Mouse (Mus musculus): ENCODE measurements around the gene Nsf. TPM values are rescaled to one million over a fixed set of nuclear protein-coding genes. Genes with fewer than 3 reads are reported as not detected.

The Nsf gene
- total RNA-seq (2021) = 10 to 100 TPM; 89.5 to 94.1 TPM
- long read RNA-seq, experiment 1, transcript Nsf-202 (21 exons, 3,766 nt) = major isoform, 45 of 59 reads
- long read RNA-seq, experiment 1, partial matches to known transcripts = 6 of 59 reads
- long read RNA-seq, experiment 1, other reads (novel, unspliced or antisense) = 8 of 59 reads
- long read RNA-seq, experiment 2, transcript Nsf-202 (21 exons, 3,766 nt) = major isoform, 57 of 62 reads
- long read RNA-seq, experiment 2, partial matches to known transcripts = 2 of 62 reads
- long read RNA-seq, experiment 2, other reads (novel, unspliced or antisense) = 3 of 62 reads

DNA sequence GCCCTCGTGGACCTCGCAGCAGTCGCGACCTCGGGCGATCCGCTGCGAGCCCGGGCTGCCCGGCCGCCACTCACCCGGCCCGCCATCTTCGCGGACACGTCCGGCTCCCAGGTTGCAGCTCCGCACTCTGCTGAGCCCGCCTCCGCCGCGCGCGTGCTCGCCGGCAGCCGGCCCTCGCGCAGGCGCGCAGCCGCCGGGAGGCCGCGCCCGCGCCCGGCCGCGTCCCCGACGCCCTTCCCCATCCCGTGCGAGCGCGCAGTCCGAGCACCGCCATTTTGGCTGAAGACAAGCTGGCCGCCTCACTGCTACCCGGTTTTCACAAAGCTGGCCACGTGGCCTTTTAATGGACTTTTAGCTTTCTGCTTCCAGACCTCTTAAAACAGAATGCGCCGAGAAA lies at the start of gene Nsf:
Nsf (minus strand) TSS at position 161 of the 397 bp plus-strand sequence.
- peak; percentile 91 for DNase-seq

DNA sequence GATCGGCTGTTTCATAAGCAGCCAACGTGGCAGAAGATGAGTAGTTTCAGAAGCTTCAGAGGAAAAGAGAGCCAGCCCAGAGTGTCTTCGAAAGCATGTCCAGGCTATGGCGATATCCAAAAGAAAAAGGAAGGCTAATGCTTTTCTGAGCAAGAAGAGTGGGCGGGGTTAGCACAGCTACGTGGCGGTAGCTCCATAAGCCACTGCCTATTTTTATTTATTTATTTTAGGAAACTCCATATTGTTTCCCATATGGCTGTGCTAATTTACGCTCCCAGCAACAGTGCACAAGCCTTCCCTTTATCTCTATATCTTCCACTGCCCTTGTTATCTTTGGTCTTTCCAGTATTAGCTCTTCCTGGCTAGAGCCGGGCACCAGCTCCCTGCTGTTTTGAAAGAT lies 49.5 kb upstream of the Nsf start:
- no peak for DNase-seq

DNA sequence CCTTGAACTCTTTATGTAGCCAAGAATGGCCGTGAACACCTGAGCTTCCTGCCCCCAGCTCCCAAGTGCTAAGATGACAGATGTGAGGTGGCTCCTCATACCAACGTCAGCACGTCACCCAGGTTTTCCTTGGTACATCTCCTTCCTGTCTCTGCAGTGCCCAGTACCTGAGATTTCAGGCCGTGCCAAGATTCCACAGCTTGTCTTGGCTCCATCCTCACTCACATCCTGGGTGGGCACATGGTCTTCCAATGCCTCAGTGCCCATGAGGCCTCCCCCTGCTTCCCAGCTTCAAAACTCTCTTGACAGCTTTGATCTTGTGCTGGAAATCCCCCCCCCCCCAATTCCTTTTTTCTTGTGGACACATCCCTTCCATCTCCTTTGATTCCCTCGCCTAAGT lies 48.3 kb upstream of the Nsf start:
- no peak for DNase-seq

DNA sequence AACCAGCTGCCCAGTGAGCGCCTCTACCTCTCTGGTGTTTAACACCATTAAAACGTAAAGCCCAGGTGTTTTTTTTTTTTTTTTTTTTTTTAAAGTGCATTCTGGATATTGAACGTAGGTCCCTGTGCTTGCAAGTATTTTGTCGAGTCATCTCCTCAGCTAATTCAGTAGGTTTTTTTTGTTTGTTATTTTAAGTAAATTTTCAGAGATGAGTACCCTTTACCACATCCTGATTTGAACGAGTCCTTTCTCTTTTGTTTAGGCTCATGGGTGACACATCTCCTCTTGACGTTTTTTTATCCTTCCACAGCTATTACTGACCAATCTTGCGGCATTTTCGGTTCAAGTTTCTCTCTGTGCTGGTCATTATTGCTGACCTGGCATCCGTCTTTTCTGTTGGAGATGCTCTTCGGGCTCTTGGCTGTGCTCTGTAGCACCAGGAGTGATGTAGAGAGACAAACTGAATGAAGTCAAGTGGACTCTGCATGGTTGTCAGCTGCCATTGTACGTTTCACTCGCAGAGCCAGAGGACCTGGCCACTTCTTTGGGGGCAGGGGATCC lies 47.6 kb upstream of the Nsf start:
- DNase-seq = no peak

DNA sequence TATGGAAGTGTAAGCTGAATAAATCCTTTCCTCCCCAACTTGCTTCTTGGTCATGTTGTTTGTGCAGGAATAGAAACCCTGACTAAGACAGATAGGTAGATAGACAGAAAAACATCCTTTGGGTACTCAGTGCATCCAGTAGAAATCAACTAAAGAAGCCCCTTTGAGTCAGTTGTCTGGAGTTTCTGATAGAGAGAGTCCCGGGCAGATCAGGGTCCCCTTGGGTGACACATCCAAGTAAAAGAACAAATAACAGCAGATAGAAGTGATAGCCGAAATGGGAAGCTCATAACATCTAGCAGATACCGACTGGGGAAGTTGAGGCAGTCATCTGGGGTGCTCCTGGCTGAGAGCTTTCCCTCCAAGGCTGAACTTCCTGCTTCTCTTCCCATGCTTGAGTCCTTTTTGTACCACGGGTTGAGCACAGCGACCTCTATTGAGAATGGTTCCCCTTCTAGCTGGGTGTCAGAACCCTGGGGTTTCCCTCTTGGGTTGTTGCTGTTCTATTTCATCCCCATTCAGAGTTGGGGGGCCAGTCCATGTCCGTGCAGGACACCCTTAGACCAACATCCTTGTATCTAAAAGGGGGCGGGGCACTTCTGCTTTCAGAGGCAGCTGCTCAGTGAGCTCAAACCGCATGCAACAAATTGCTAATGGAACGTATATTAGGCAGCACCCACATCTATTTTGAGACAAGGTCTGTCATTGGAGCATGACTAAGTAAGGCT lies 47.0 kb upstream of the Nsf start:
- DNase-seq = no peak

DNA sequence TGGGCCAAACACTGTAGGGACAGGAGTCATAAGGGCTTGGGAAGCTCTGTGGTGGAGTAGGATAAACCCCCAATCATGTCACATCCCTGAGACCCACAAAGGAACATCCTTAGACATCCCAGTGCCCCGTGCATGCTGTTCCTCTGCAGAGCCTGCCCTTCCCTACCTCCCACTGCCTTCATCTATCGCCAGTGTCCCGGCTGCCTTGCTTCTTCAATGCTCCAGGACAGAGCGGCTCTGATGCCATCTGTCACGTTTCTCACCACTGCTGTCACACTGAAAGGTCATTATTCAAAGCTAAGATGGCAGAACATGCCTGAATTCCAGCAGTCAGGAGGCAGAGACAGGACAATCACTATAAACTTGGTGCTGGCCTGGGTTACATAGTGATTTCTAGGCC lies 44.9 kb upstream of the Nsf start:
- no peak for DNase-seq

DNA sequence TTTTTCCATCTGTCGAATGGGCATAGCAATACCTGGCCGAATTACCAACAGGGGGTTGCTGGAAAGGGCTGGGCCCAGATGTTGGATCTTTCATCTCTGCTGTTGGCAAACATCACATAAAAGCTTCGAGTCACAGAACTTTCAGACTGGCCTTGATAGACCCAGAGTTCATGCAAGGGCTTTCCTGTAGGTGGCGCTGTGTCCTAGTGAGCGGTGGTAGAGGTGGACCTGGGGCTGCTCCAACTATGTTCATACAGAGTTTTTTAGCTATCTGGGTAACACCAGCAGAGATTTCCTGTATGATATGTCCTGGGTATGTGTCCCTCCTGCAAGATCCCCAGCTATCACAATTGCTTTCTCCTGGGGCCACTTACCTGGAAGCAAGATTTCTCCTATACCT lies 43.5 kb upstream of the Nsf start:
- peak; percentile 86 for DNase-seq

DNA sequence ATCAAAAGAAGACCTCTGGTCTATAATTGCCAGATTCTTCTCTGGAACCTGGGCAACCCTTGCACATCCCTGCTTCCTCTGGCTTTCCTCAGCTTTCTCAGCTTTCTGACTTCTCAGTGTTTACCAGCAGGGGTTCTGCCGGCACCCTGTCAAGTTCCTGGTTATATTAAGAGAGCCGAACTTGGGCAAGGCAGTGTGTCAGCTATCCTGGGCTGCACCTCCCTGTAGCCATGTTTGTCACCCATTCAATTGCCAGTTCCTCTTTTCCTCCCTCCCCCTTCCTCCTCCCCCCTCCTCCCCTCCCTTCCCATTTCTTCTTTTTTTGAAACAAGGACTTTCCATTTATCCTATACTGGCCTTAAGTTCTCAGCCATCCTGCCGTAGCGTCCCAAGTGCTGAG lies 38.8 kb upstream of the Nsf start:
- DNase-seq = no peak

DNA sequence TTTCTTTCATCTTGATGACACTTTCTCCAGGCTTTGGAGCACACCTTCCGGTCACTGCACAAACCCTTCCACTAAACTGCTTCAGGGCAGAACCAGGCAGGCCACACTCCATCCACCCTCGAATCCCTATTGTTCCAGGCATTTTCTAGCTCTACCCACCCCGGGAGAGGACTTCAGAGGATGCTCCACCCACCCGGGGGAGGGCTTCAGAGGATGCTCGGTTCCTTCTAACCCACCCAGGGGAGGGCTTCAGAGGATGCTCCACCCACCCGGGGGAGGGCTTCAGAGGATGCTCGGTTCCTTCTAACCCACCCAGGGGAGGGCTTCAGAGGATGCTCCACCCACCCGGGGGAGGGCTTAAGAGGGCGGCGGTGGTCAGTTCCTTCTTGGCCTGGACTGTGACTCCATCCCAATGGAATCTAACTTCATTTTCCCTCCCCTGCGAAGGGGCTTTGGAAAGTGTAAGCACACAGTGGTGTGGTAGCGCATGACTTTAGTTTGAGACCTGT lies 36.2 kb upstream of the Nsf start:
- peak; percentile 19 for DNase-seq

DNA sequence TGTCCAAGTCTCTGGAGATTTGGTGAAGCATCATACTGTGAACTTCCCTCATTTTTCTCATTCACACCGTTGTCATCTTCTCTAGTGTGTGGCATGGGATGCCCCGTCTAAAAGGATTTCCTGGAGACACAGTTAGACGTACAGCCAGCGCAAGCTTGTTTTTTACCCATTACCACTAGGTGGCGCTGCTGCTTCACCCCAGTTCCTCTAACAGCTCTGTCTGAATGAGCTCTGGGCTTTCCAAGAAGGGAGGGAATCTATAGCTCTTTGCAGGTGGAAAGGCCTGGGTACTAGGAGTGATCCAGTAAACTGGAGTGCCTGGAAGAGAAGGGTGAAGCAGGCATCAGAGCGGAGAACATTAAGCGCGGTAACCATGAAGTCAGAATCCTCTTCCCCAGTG lies 33.6 kb upstream of the Nsf start:
- DNase-seq = peak; percentile 84

DNA sequence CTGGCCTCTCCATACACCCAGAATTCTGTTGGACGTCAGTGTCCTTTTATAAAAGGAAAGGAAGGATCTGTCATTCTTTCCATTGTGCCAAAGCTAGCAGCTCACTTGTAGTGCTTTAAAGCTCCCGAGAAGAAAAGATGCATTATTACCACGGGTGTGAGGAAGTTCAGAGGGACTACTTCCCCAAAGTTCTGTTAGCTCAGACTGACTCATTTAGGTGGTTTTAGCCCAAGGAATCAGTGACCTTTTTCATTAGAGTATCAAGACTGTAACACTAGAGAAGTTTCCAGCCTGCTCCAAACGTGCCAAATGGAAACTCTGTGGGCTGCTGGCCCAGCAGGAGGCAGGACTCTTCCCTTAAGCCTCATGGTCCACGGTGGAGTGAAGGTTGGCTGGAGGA lies 30.2 kb upstream of the Nsf start:
- no peak for DNase-seq

DNA sequence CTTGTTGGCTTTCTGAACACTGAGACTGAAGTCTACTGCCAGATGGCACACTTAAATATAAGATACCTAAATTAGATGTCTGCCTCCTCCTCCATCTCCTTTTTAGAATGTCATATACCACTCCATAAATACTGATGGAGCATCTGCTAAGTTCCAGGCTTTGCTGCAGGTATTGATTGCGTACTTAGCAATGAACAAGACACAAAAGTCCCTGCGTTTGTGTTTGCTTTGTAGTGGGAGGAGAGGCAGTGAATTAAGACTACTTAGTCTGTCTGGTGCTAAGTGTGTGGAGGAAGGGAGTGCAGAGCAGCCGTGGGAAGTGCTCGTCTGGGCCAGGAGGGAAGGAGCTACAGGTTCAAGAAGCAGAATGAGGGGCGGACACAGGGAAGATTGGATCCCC lies 28.0 kb upstream of the Nsf start:
- DNase-seq = no peak

DNA sequence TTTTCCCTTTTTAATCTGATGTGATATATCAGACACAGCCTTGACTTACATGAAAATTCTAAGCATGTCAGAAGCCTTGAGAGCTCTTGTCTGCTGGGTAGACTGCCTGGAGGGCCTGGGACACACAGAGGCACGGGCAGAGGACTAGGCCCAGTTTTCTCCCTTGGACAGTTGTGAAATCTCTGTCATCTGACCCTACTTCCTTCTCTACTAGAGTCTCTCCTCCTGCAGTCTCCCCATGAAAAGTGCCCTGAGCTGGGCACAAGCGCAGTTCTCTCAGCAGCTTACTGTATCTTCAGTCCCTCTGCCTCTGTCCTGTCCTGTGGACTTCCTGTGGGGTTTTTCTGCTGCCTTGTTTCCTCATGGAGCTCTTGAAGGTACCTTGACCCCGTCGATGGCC lies 25.5 kb upstream of the Nsf start:
- DNase-seq = no peak

DNA sequence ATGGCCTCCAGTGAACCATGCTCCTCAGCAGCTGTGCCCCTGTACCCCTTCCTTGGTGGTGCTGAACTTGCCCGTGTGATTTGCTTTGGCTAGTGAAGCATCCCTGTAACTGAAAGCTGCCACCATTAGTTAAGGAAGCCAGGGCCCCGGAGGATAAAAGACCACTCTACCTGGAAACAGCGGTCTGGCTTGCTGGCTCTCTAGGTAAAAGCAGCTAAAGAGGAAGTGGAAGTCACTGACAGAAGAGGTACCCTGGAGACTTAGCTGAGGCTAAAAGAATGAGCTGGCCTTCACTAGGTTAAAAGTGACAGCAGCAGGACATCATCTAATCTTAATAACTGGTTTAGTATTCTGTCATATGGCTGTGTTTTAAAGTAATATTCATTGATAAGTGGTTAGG lies 17.0 kb upstream of the Nsf start:
- no peak for DNase-seq

DNA sequence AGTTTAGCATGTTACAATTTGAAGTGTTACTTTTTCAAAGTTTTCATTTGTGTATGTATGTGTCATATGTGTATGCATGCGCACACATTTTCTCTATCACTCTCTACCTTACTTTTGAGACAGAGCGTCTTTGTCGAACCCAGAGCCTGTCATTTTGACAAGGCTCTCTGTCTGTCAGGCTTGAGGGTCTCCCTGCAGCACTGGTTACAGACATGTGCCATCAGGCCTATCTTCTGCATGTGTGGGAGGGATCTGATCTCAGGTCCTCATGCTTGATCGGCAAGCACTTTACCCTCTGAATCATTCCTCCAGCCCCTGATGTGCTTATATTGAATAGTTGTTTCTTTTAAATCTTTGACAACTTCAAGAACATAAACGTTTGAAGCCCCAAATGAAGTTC lies 15.4 kb upstream of the Nsf start:
- DNase-seq = no peak

DNA sequence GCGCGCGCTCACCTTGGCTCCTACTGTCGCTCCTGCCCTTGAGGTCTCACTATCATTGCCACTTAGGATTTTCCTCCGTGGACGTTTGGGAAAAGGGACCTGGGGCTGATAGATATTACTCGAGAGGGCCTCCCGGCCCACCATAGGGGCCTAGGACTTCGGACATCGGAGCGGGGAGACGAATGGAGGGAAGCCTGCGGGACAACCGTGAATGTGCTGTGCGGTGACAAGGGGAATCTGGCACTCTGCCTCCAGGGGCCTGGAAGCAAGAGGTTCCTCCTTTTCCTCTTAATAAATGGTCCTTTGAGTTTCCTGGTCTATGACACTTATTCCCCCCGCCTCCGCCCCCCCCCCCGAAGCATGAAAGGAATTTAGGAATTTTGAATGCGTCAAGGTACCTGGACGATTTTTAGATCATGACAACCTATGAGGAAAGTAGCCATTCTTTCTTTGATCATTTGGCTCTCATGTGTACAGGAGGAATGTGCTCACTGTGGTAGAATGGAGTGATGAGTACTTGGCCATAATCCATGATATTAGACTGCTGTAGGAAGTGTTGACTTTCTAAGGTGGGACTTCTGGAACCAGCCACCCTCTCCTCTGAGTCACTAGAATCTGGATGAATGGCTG lies 13.4 kb upstream of the Nsf start:
- DNase-seq = no peak

DNA sequence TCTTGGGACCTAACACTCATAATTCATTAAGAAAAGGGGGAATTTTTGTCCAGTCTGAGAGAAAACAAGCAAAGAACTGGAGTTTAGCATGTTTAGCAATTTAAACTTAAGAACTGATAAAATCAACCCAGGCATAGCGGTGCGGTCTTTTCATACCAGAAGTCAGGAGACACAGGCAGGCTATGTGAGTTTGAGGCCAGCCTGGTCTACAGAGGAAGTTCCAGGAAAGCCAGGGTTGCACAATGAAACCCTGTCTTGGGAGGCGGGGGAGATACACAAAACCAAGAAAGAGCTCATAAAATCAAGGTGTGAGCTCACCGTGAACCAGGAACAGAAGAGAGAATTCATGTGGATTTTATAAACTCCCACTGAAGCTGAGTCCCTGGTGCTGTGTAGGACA lies 3.0 kb upstream of the Nsf start:
- DNase-seq = no peak

DNA sequence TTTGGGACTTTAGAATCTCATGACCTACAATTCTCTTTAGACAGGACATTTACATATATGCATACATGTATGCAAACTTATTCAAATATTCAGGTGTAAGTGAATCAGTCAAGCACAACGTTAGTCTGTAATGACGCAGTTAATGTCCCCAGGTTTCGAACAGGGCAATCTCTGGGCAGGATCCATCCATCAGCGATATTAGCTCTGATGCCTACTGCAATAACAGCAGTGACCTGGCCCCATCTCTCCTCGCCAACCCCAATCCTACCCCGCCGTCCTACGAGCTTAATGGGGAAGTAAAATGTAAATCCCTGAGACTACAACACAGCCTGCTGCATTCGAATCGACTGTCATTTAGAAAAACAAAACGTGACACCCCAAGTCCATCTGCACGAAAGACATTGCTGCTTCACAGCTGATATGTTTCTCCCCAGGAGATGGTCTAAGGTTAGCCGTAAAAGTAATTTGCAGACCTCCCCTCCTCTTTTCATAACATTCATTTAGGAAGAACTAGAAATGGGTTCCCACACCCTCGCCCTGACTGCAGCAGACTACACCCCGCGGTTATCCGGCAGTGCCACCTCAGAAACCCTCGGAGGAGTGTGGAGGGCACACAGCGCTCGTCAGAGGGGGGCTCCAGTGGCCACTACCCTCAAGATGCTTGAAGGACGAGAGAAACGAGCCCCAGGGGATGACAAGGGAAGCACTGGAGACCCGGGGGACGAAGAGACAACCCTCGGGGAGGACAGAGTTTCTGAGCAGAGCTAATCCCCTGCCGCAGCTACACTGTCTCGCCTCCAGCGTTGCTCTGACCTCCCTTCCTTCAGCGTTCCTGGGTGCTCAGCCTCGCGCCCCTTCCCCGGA lies 592 bp downstream of the Nsf start:
- DNase-seq = peak; percentile 49

DNA sequence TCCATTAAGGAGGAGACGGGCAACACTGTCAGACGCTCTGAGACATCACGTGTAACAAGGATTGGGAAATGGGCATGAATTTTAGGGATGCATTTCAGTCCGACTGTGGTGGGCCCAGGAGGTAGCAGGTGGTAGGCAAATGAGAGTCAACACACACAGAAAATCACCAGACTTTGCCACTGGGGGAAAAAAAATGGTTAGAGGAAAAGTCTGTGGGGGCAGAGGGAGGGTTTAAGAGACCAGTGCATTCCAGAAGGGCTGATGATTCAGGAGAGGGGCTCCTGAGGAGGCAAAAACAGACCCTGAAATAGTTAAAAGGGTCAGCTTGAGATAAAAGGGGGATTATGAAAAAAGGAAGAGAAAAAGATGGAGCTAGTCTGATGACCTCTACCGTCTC lies 1.2 kb downstream of the Nsf start:
- no peak for DNase-seq

DNA sequence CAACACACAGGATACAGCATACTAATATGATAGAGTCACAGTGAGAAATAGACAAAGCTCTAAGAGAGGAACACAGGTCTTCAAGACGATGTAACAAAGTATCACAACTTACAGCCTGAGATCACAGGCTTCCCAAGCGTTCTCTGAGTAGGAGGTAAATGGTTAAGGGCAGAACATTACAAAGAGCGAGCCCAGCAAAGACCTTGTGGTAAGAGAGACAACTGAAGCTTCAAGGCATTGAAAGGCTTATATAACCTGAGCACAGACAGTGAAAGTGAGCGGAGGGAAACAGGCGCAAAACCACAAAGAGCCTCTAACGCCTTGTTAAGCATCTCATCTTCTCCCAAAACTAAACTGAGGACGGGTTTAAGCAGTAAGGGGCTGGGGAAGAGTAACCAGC lies 2.8 kb downstream of the Nsf start:
- no peak for DNase-seq

DNA sequence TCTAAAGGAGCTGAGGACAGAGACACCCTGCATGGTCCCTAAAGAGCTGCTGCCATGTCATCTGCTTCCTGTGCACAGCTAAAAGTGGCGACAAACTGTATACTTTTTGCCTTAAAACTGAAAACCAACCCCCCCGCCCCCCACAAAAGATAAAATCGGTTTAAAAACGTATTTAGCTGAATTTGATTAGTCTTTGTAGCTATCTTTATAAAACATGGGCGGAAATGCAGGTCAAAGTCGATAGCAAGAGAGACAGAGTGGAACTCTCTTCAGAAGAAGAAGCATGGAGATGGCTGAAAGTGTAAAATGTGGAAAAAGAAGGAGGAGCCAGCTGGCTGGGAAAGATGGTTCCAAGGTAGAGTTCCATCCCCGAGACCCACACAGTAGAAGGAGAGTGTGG lies 4.9 kb downstream of the Nsf start:
- DNase-seq = no peak

DNA sequence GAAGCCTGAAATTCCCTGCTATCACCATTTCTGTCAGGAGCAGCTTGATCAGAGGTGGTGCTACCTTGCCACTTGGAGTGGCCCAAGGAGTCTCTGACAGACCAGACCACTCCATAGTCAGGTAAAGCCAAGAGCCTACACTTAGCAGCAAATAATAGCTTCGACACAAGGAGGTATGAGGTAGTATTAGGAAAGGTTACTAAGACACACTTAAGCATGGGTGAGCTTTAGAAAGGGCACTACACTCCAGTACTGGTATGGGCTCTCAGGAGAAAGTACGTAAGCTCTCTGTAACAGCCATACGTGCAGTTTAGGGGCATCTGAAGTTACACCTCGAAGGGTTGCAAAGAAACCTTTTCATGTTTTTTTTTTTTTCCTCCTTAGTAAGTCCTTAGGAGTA lies 11.1 kb downstream of the Nsf start:
- no peak for DNase-seq

Measured in adrenal gland, postnatal 10 days (tissue).